Mouse (Mus musculus): ENCODE data around the gene Atp8b4.
A peak's percentile ranks its signal among the peaks of the same experiment; 100 is the strongest.

Atp8b4 gene

GRCm38 (mm10) chr2:126287942-126288341 is 212.5 kb downstream of the Atp8b4 start:
- peak; percentile 69 for DNase-seq (ENCODE audit: low read depth, low spot score)

- DNase-seq (ENCODE audit: low read depth, low spot score) = no peak
Observed at GRCm38 (mm10) chr2:126286420-126286819, 214.1 kb downstream of the Atp8b4 start.

GRCm38 (mm10) chr2:126284071-126284470 is 216.4 kb downstream of the Atp8b4 start:
- no peak for DNase-seq (ENCODE audit: low read depth, low spot score)

GRCm38 (mm10) chr2:126283086-126283485 is 217.4 kb downstream of the Atp8b4 start:
- peak; percentile 41 for DNase-seq (ENCODE audit: low read depth, low spot score)

- DNase-seq (ENCODE audit: low read depth, low spot score) = no peak
Observed at GRCm38 (mm10) chr2:126275511-126275910, 225.0 kb downstream of the Atp8b4 start.

GRCm38 (mm10) chr2:126274826-126275405 is 225.6 kb downstream of the Atp8b4 start:
- DNase-seq (ENCODE audit: low read depth, low spot score) = no peak

- no peak for DNase-seq (ENCODE audit: low read depth, low spot score)
Observed at GRCm38 (mm10) chr2:126274311-126274710, 226.2 kb downstream of the Atp8b4 start.

All from brain, adult 2 months (tissue).